Comparison of ENCODE assay signal across 20 mouse cellular contexts in the genomic region with DNA sequence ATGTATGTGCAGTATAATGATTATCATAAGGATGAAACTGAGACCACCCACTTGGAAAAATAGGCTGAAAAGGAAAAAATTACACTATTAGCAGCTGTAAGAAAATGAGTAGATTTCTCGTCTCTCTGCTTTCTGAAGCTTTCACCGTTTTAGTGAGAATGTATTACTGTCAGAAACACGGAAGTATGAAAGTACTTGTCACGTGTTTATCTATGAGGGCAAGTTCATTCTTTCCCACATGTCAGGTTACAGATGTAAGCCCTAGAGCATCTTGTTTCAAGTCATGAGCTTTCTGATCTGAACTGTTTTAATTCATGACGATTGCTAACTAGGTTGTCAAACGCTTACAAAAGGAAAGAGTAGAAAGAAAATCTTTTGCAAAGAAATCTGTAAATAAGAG.
DNase-seq lines count a peak whose midpoint lies in the region; ATAC-seq and TF ChIP-seq lines count a peak whose summit lies in the region.
"Had no signal": no experiment of that assay in that cellular context is flagged by ENCODE, and none has a peak within 500 bp of the region (broad histone marks: within the 10 kb centered on the region; RNA-seq: fewer than 3 reads in every experiment).

No protein-coding gene starts in this region.

- no peaks in the 10 kb centered on the region for H3K36me3 ChIP-seq in forebrain, embryonic 15.5 days
- no peaks in the 10 kb centered on the region for H3K36me3 ChIP-seq in forebrain, embryonic 12.5 days (replicated peaks)
- no peaks in the 10 kb centered on the region for H3K36me3 ChIP-seq in midbrain, embryonic 10.5 days
- H3K36me3 ChIP-seq in midbrain, embryonic 11.5 days (ENCODE audit: control insufficient read depth, insufficient read depth, low read length): no peaks in the 10 kb centered on the region
- H3K36me3 ChIP-seq in midbrain, embryonic 15.5 days (replicated peaks): no peaks in the 10 kb centered on the region
- H3K36me3 ChIP-seq: embryonic facial prominence, embryonic 13.5 days; heart, embryonic 10.5 days; hindbrain, embryonic 13.5 days had no signal

- ATAC-seq in forebrain, embryonic 15.5 days (replicated peaks): no peak
- ATAC-seq in forebrain, embryonic 12.5 days (ENCODE audit: low FRiP score): no peak
- ATAC-seq in midbrain, embryonic 11.5 days (ENCODE audit: low FRiP score): no peak
- no peak for ATAC-seq in midbrain, embryonic 15.5 days (replicated peaks)
- ATAC-seq: inflammation-experienced regulatory T-cells, adult 6 months; intestine, postnatal 0 days had no signal

- no peak for TF ChIP-seq CTCF in brain, embryonic 14.5 days (IDR thresholded peaks at IDR 0.05; ENCODE audit: borderline replicate concordance, extremely low read depth, insufficient read depth, insufficient read length)

- H3K4me2 ChIP-seq in forebrain, embryonic 15.5 days (replicated peaks): no peak overlapping the region
- no peak overlapping the region for H3K4me2 ChIP-seq in forebrain, embryonic 12.5 days
- H3K4me2 ChIP-seq in midbrain, embryonic 11.5 days: no peak overlapping the region
- H3K4me2 ChIP-seq in midbrain, embryonic 15.5 days: no peak overlapping the region
- H3K4me2 ChIP-seq: embryonic facial prominence, embryonic 13.5 days; hindbrain, embryonic 13.5 days had no signal

- H3K27me3 ChIP-seq in forebrain, embryonic 15.5 days: no peaks in the 10 kb centered on the region
- H3K27me3 ChIP-seq in forebrain, embryonic 12.5 days: no peaks in the 10 kb centered on the region
- H3K27me3 ChIP-seq in midbrain, embryonic 10.5 days (ENCODE audit: low read depth, poor library complexity, severe bottlenecking): no peaks in the 10 kb centered on the region
- H3K27me3 ChIP-seq in midbrain, embryonic 11.5 days (ENCODE audit: control insufficient read depth, insufficient read depth, low read length): no peaks in the 10 kb centered on the region
- no peaks in the 10 kb centered on the region for H3K27me3 ChIP-seq in midbrain, embryonic 15.5 days (replicated peaks)
- H3K27me3 ChIP-seq: embryonic facial prominence, embryonic 13.5 days; hindbrain, embryonic 13.5 days had no signal

- H3K27ac ChIP-seq in forebrain, embryonic 15.5 days (replicated peaks): peak overlapping the region; percentile 71
- H3K27ac ChIP-seq in forebrain, embryonic 12.5 days: no peak overlapping the region
- peak overlapping the region; percentile 92 for H3K27ac ChIP-seq in midbrain, embryonic 10.5 days (replicated peaks)
- no peak overlapping the region; the same call in 1 of the 2 replicates for H3K27ac ChIP-seq in midbrain, embryonic 11.5 days (ENCODE audit: low read depth, low read length)
- peak overlapping the region; percentile 82; the same call in 1 of the 2 replicates for H3K27ac ChIP-seq in midbrain, embryonic 15.5 days
- H3K27ac ChIP-seq: embryonic facial prominence, embryonic 13.5 days; heart, embryonic 10.5 days had no signal

- DNase-seq in midbrain, embryonic 10.5 days (ENCODE audit: low spot score): no peak
- DNase-seq in midbrain, embryonic 11.5 days (ENCODE audit: low spot score, missing footprints): no peak
- DNase-seq in brain, embryonic 14.5 days (ENCODE audit: low read depth): peak; percentile 19
- no peak for DNase-seq in cerebellum, adult 8-10 months
- DNase-seq: adrenal gland, adult 2 months; adrenal gland, postnatal 25 days; cerebellum, adult 2 months; cerebellum, postnatal 25 days; gastrocnemius, postnatal 10 days; heart, adult 18-20 months; heart, postnatal 10 days; heart, postnatal 4 days had no signal

- no peak overlapping the region for H3K4me3 ChIP-seq in forebrain, embryonic 15.5 days
- H3K4me3 ChIP-seq in forebrain, embryonic 12.5 days (replicated peaks): no peak overlapping the region
- no peak overlapping the region for H3K4me3 ChIP-seq in midbrain, embryonic 10.5 days
- H3K4me3 ChIP-seq in midbrain, embryonic 11.5 days (ENCODE audit: low read depth, low read length): no peak overlapping the region
- no peak overlapping the region for H3K4me3 ChIP-seq in midbrain, embryonic 15.5 days
- H3K4me3 ChIP-seq: embryonic facial prominence, embryonic 13.5 days; heart, embryonic 10.5 days; hindbrain, embryonic 13.5 days had no signal

- H3K9me3 ChIP-seq in forebrain, embryonic 15.5 days: no peaks in the 10 kb centered on the region
- no peaks in the 10 kb centered on the region for H3K9me3 ChIP-seq in forebrain, embryonic 12.5 days
- no peaks in the 10 kb centered on the region for H3K9me3 ChIP-seq in midbrain, embryonic 10.5 days (replicated peaks)
- H3K9me3 ChIP-seq in midbrain, embryonic 11.5 days (ENCODE audit: control insufficient read depth, low read length): no peaks in the 10 kb centered on the region
- H3K9me3 ChIP-seq in midbrain, embryonic 15.5 days: no peaks in the 10 kb centered on the region
- H3K9me3 ChIP-seq: embryonic facial prominence, embryonic 13.5 days; heart, embryonic 10.5 days; hindbrain, embryonic 13.5 days had no signal

- WGBS in forebrain, embryonic 15.5 days: 77% methylated on average over 6 of the region's 6 CpGs
- WGBS in forebrain, embryonic 12.5 days: 78% methylated on average over 6 of the region's 6 CpGs
- WGBS in midbrain, embryonic 10.5 days: 88% methylated on average over 6 of the region's 6 CpGs
- WGBS in midbrain, embryonic 11.5 days: 80% methylated on average over 6 of the region's 6 CpGs
- WGBS in midbrain, embryonic 15.5 days: 66% methylated on average over 6 of the region's 6 CpGs

- H3K9ac ChIP-seq in forebrain, embryonic 15.5 days (replicated peaks): no peak overlapping the region
- H3K9ac ChIP-seq in forebrain, embryonic 12.5 days: no peak overlapping the region
- H3K9ac ChIP-seq in midbrain, embryonic 11.5 days (ENCODE audit: low read length): no peak overlapping the region
- no peak overlapping the region for H3K9ac ChIP-seq in midbrain, embryonic 15.5 days
- H3K9ac ChIP-seq: embryonic facial prominence, embryonic 13.5 days; hindbrain, embryonic 13.5 days had no signal

- peaks cover 29% of the 10 kb centered on the region for H3K4me1 ChIP-seq in forebrain, embryonic 15.5 days
- peaks cover 47% of the 10 kb centered on the region for H3K4me1 ChIP-seq in forebrain, embryonic 12.5 days
- H3K4me1 ChIP-seq in midbrain, embryonic 10.5 days: peaks cover 64% of the 10 kb centered on the region
- H3K4me1 ChIP-seq in midbrain, embryonic 11.5 days (ENCODE audit: control insufficient read depth, insufficient read depth, low read length): peaks cover 26% of the 10 kb centered on the region
- peaks cover 37% of the 10 kb centered on the region for H3K4me1 ChIP-seq in midbrain, embryonic 15.5 days

- TF ChIP-seq POLR2A in brain, embryonic 14.5 days (IDR thresholded peaks at IDR 0.05; ENCODE audit: borderline replicate concordance, extremely low read depth, insufficient read depth, insufficient read length, poor library complexity, severe bottlenecking): no peak

Comparison
In these comparisons a context has a peak if more than half of its experiments do, and no peak if none do; other contexts are left out.
1. H3K27ac ChIP-seq: peak in forebrain, embryonic 15.5 days (single experiment), midbrain, embryonic 10.5 days (single experiment) and midbrain, embryonic 15.5 days (single experiment); none in forebrain, embryonic 12.5 days (single experiment) and midbrain, embryonic 11.5 days (single experiment).